Mouse (Mus musculus) mouse trophoblast stem cell (cell line): ENCODE data around the gene Traf3ip1.

ENCODE experiments used
- in situ Hi-C, 2 experiments: fragments of 300-500 bp; cut with MseI, MboI; formaldehyde crosslinking; loops; 2 replicates in 1 of 2; 3 replicates in 1 of 2; pipeline ENCODE4 v1.15.1; 2025

The Traf3ip1 gene

GRCm38 (mm10) chr1:91533961-91534723, 39.7 kb downstream of the Traf3ip1 start:
- in situ Hi-C loops, result no loop called here

- in situ Hi-C loops, result no loop called here
Measured at GRCm38 (mm10) chr1:91537786-91538569, 43.5 kb downstream of the Traf3ip1 start.

GRCm38 (mm10) chr1:91538570-91538929, 44.1 kb downstream of the Traf3ip1 start:
- in situ Hi-C loops, result no loop called here

- in situ Hi-C loops, result no loop called here
Measured at GRCm38 (mm10) chr1:91539246-91539645, 44.8 kb downstream of the Traf3ip1 start.

GRCm38 (mm10) chr1:91539704-91540270, 45.3 kb downstream of the Traf3ip1 start:
- in situ Hi-C loops, result no loop called here

GRCm38 (mm10) chr1:91540271-91540826, 45.9 kb downstream of the Traf3ip1 start, which contains the start of gene Asb1:
Asb1 (plus strand) TSS chr1:91540544.
- in situ Hi-C loops, result no loop called here

GRCm38 (mm10) chr1:91541042-91541592, 46.7 kb downstream of the Traf3ip1 start:
- in situ Hi-C loops, result no loop called here

- in situ Hi-C loops, result no loop called here
Measured at GRCm38 (mm10) chr1:91543974-91544373, 49.5 kb downstream of the Traf3ip1 start.

- in situ Hi-C loops, result no loop called here
Measured at GRCm38 (mm10) chr1:91545226-91545625, 50.8 kb downstream of the Traf3ip1 start.

- in situ Hi-C loops, result no loop called here
Measured at GRCm38 (mm10) chr1:91547567-91547966, 53.1 kb downstream of the Traf3ip1 start.

GRCm38 (mm10) chr1:91549073-91549472, 54.6 kb downstream of the Traf3ip1 start:
- in situ Hi-C loops, result no loop called here

- in situ Hi-C loops, result no loop called here
Measured at GRCm38 (mm10) chr1:91557099-91557498, 62.7 kb downstream of the Traf3ip1 start.

GRCm38 (mm10) chr1:91561226-91561625, 66.8 kb downstream of the Traf3ip1 start:
- in situ Hi-C loops, result no loop called here

GRCm38 (mm10) chr1:91562977-91563590, 68.6 kb downstream of the Traf3ip1 start:
- in situ Hi-C loops, result no loop called here

- in situ Hi-C loops, result no loop called here
Measured at GRCm38 (mm10) chr1:91564004-91564403, 69.6 kb downstream of the Traf3ip1 start.

- in situ Hi-C loops, result no loop called here
Measured at GRCm38 (mm10) chr1:91564598-91564997, 70.2 kb downstream of the Traf3ip1 start.

- in situ Hi-C loops, result no loop called here
Measured at GRCm38 (mm10) chr1:91567269-91567668, 72.8 kb downstream of the Traf3ip1 start.

- in situ Hi-C loops, result no loop called here
Measured at GRCm38 (mm10) chr1:91572458-91572857, 78.0 kb downstream of the Traf3ip1 start.

- in situ Hi-C loops, result no loop called here
Measured at GRCm38 (mm10) chr1:91574208-91574607, 79.8 kb downstream of the Traf3ip1 start.

- in situ Hi-C loops, result no loop called here
Measured at GRCm38 (mm10) chr1:91577883-91578517, 83.6 kb downstream of the Traf3ip1 start.
